In the genomic region with DNA sequence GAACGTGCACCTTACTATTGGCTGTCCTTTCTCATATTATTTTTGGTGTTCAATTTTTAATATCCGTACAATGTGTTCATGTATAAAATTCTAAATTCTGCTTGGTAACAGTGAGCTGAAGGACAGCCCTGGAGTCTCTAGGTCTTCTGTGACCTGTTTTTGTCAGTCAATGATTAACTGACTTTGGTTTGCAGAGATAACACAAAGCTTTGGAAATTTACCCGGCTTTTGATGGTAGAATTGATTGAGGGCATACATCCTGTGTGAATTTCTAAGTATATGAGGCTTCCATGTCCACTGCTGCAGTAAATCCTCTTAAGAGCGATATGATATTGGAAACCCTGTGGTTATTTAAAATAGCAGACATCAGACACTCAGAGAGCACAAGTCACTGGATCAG, we compare ENCODE assay signal across 26 mouse cellular contexts. TPM values are rescaled to one million over a fixed set of nuclear protein-coding genes. Genes with fewer than 3 reads are reported as not detected.
A peak's percentile ranks its signal among the peaks of the same experiment; 100 is the strongest.
DNase-seq lines count a peak whose midpoint lies in the region; ATAC-seq and TF ChIP-seq lines count a peak whose summit lies in the region.
"Had no signal": no experiment of that assay in that cellular context is flagged by ENCODE, and none has a peak within 500 bp of the region (broad histone marks: within the 10 kb centered on the region; RNA-seq: fewer than 3 reads in every experiment).

No protein-coding gene starts in this region.

- H3K9me3 ChIP-seq in intestine, embryonic 16.5 days (ENCODE audit: control insufficient read depth, low read length), result no peaks in the 10 kb centered on the region
- no peaks in the 10 kb centered on the region for H3K9me3 ChIP-seq in intestine, embryonic 15.5 days
- no peaks in the 10 kb centered on the region for H3K9me3 ChIP-seq in liver, embryonic 12.5 days (replicated peaks)
- H3K9me3 ChIP-seq in liver, embryonic 15.5 days (replicated peaks), result no peaks in the 10 kb centered on the region
- no peaks in the 10 kb centered on the region for H3K9me3 ChIP-seq in liver, postnatal 0 days (ENCODE audit: low read length)
- H3K9me3 ChIP-seq: embryonic facial prominence, embryonic 12.5 days; embryonic facial prominence, embryonic 15.5 days; heart, embryonic 12.5 days; heart, embryonic 15.5 days; hindbrain, embryonic 10.5 days; hindbrain, embryonic 13.5 days had no signal

- 61% methylated on average over 4 of the region's 4 CpGs for WGBS in intestine, embryonic 16.5 days
- 55% methylated on average over 4 of the region's 4 CpGs for WGBS in intestine, embryonic 15.5 days
- WGBS in liver, adult 2 months, result 18% methylated on average over 4 of the region's 4 CpGs
- 55% methylated on average over 4 of the region's 4 CpGs for WGBS in liver, embryonic 12.5 days (ENCODE audit: insufficient replicate concordance)
- 47% methylated on average over 4 of the region's 4 CpGs for WGBS in liver, embryonic 15.5 days (ENCODE audit: insufficient replicate concordance)
- 50% methylated on average over 4 of the region's 4 CpGs for WGBS in liver, postnatal 0 days (ENCODE audit: insufficient replicate concordance)

- H3K4me1 ChIP-seq in intestine, embryonic 16.5 days (ENCODE audit: control insufficient read depth, insufficient read depth, low read length), result peaks cover 3% of the 10 kb centered on the region; the same call in 1 of the 2 replicates
- H3K4me1 ChIP-seq in intestine, embryonic 15.5 days (replicated peaks), result peaks cover 2% of the 10 kb centered on the region; the same call in 1 of the 2 replicates
- H3K4me1 ChIP-seq in liver, adult 2 months (ENCODE audit: control insufficient read depth, insufficient read depth, low read length), result peaks cover 17% of the 10 kb centered on the region
- H3K4me1 ChIP-seq in liver, embryonic 12.5 days, result no peaks in the 10 kb centered on the region
- H3K4me1 ChIP-seq in liver, embryonic 15.5 days (replicated peaks), result 0 out of 2 replicates have a peak, but pooled peaks cover 4% of the 10 kb centered on the region
- peaks cover 15% of the 10 kb centered on the region for H3K4me1 ChIP-seq in liver, postnatal 0 days (ENCODE audit: insufficient read depth)
- H3K4me1 ChIP-seq: embryonic facial prominence, embryonic 12.5 days; embryonic facial prominence, embryonic 15.5 days had no signal

- H3K9ac ChIP-seq in intestine, embryonic 16.5 days (ENCODE audit: low read depth, low read length), result no peak overlapping the region
- H3K9ac ChIP-seq in intestine, embryonic 15.5 days, result no peak overlapping the region
- no peak overlapping the region for H3K9ac ChIP-seq in liver, adult 2 months (ENCODE audit: low read depth, low read length)
- H3K9ac ChIP-seq in liver, embryonic 12.5 days, result no peak overlapping the region
- no peak overlapping the region for H3K9ac ChIP-seq in liver, embryonic 15.5 days
- no peak overlapping the region for H3K9ac ChIP-seq in liver, postnatal 0 days (replicated peaks)
- H3K9ac ChIP-seq: embryonic facial prominence, embryonic 12.5 days; embryonic facial prominence, embryonic 15.5 days; forebrain, postnatal 0 days; heart, embryonic 12.5 days; heart, embryonic 15.5 days; hindbrain, embryonic 13.5 days had no signal

- ATAC-seq in intestine, embryonic 16.5 days, result 0 out of 2 replicates have a peak, but pooled peaks have one; percentile 18
- no peak; the same call in 1 of the 2 replicates for ATAC-seq in intestine, embryonic 15.5 days
- ATAC-seq in liver, embryonic 12.5 days, result no peak
- ATAC-seq in liver, embryonic 15.5 days (ENCODE audit: insufficient read depth), result peak; percentile 36
- ATAC-seq in liver, postnatal 0 days, result peak; percentile 75
- ATAC-seq: CD4-positive, CD25-positive, alpha-beta regulatory T cell, adult 4 months; forebrain, embryonic 14.5 days; forebrain, postnatal 0 days had no signal

- no peaks in the 10 kb centered on the region for H3K27me3 ChIP-seq in intestine, embryonic 16.5 days (replicated peaks; ENCODE audit: control insufficient read depth, insufficient read depth, low read length)
- H3K27me3 ChIP-seq in intestine, embryonic 15.5 days (replicated peaks), result no peaks in the 10 kb centered on the region
- no peaks in the 10 kb centered on the region for H3K27me3 ChIP-seq in liver, adult 2 months (ENCODE audit: control insufficient read depth, insufficient read depth, low read length)
- no peaks in the 10 kb centered on the region for H3K27me3 ChIP-seq in liver, embryonic 12.5 days (replicated peaks)
- no peaks in the 10 kb centered on the region for H3K27me3 ChIP-seq in liver, embryonic 15.5 days
- no peaks in the 10 kb centered on the region for H3K27me3 ChIP-seq in liver, postnatal 0 days (ENCODE audit: insufficient read depth, low read length)
- H3K27me3 ChIP-seq: embryonic facial prominence, embryonic 12.5 days; embryonic facial prominence, embryonic 15.5 days; heart, embryonic 12.5 days; heart, embryonic 15.5 days; hindbrain, embryonic 13.5 days had no signal

- H3K4me3 ChIP-seq in intestine, embryonic 16.5 days (ENCODE audit: low read length), result no peak overlapping the region
- no peak overlapping the region for H3K4me3 ChIP-seq in intestine, embryonic 15.5 days (replicated peaks)
- H3K4me3 ChIP-seq in liver, adult 2 months (ENCODE audit: insufficient read depth, low read depth, low read length), result no peak overlapping the region
- no peak overlapping the region for H3K4me3 ChIP-seq in liver, embryonic 12.5 days
- H3K4me3 ChIP-seq in liver, embryonic 15.5 days (replicated peaks), result no peak overlapping the region
- H3K4me3 ChIP-seq in liver, postnatal 0 days (ENCODE audit: low read depth, low read length), result no peak overlapping the region
- H3K4me3 ChIP-seq: embryonic facial prominence, embryonic 12.5 days; embryonic facial prominence, embryonic 15.5 days; heart, embryonic 12.5 days; heart, embryonic 15.5 days; hindbrain, embryonic 10.5 days; hindbrain, embryonic 13.5 days had no signal

- peak; percentile 92 for DNase-seq in liver, adult 2 months (ENCODE audit: extremely low read depth, low read depth, low spot score)
- DNase-seq in liver, postnatal 0 days, result no peak
- DNase-seq in left cerebral cortex, postnatal 25 days (ENCODE audit: low spot score in 2 of 2), result no peak
- DNase-seq in layer of hippocampus, adult 9-11 months, result no peak
- DNase-seq: adrenal gland, adult 8-10 months; adrenal gland, postnatal 36 days; cerebellum, adult 18-20 months; cerebellum, adult 9-10 months; cerebellum, postnatal 14 days; forebrain, postnatal 0 days; gastrocnemius, postnatal 25 days; heart, adult 18-20 months; heart, postnatal 10 days; heart, postnatal 36 days had no signal

- H3K4me2 ChIP-seq in intestine, embryonic 16.5 days (ENCODE audit: low read depth, low read length), result no peak overlapping the region
- H3K4me2 ChIP-seq in intestine, embryonic 15.5 days (replicated peaks), result no peak overlapping the region
- H3K4me2 ChIP-seq in liver, embryonic 12.5 days, result no peak overlapping the region
- no peak overlapping the region for H3K4me2 ChIP-seq in liver, embryonic 15.5 days
- H3K4me2 ChIP-seq in liver, postnatal 0 days (ENCODE audit: low read depth, low read length), result no peak overlapping the region
- H3K4me2 ChIP-seq: embryonic facial prominence, embryonic 12.5 days; embryonic facial prominence, embryonic 15.5 days; heart, embryonic 12.5 days; heart, embryonic 15.5 days; hindbrain, embryonic 13.5 days had no signal

- no peak overlapping the region for H3K27ac ChIP-seq in intestine, embryonic 16.5 days (ENCODE audit: low read length)
- H3K27ac ChIP-seq in intestine, embryonic 15.5 days, result no peak overlapping the region
- H3K27ac ChIP-seq in liver, adult 2 months (replicated peaks; ENCODE audit: insufficient read depth, low read depth, low read length), result peak overlapping the region; percentile 84
- no peak overlapping the region for H3K27ac ChIP-seq in liver, embryonic 12.5 days
- peak overlapping the region; percentile 31; the same call in 1 of the 2 replicates for H3K27ac ChIP-seq in liver, embryonic 15.5 days (replicated peaks)
- peak overlapping the region; percentile 75; the same call in 1 of the 2 replicates for H3K27ac ChIP-seq in liver, postnatal 0 days (ENCODE audit: low read depth)
- H3K27ac ChIP-seq: embryonic facial prominence, embryonic 12.5 days; embryonic facial prominence, embryonic 15.5 days; heart, embryonic 15.5 days; hindbrain, embryonic 10.5 days; hindbrain, embryonic 13.5 days had no signal

- H3K79me2 ChIP-seq in liver, adult 2 months (ENCODE audit: control insufficient read depth, insufficient read depth, low read length), result no peaks in the 10 kb centered on the region

- TF ChIP-seq POLR2A in liver, adult 2 months (IDR thresholded peaks at IDR 0.05; ENCODE audit: extremely low read depth, insufficient read depth, low read length), result no peak

- H3K36me3 ChIP-seq in intestine, embryonic 16.5 days (ENCODE audit: control insufficient read depth, insufficient read depth, low read length), result no peaks in the 10 kb centered on the region
- no peaks in the 10 kb centered on the region for H3K36me3 ChIP-seq in intestine, embryonic 15.5 days
- H3K36me3 ChIP-seq in liver, adult 2 months (ENCODE audit: control insufficient read depth, insufficient read depth, low read length), result no peaks in the 10 kb centered on the region
- no peaks in the 10 kb centered on the region for H3K36me3 ChIP-seq in liver, embryonic 12.5 days
- H3K36me3 ChIP-seq in liver, embryonic 15.5 days (replicated peaks), result no peaks in the 10 kb centered on the region
- H3K36me3 ChIP-seq in liver, postnatal 0 days (replicated peaks; ENCODE audit: insufficient read depth, low read length), result no peaks in the 10 kb centered on the region
- H3K36me3 ChIP-seq: embryonic facial prominence, embryonic 12.5 days; embryonic facial prominence, embryonic 15.5 days; heart, embryonic 12.5 days; heart, embryonic 15.5 days; hindbrain, embryonic 10.5 days; hindbrain, embryonic 13.5 days had no signal

- intact Hi-C loops in left cerebral cortex, postnatal 25 days (cut with DNase I), result no loop called here

- no peak for TF ChIP-seq EP300 in liver, postnatal 0 days (IDR thresholded peaks at IDR 0.05; ENCODE audit: low read depth)

- no peak for TF ChIP-seq CTCF in liver, adult 2 months (IDR thresholded peaks at IDR 0.05; ENCODE audit: low read depth, low read length)
- TF ChIP-seq CTCF in liver, postnatal 0 days (IDR thresholded peaks at IDR 0.05; ENCODE audit: low read depth), result no peak

RNA-seq across cellular contexts. Expression of a gene that starts 26.6 kb away (rescaled TPM):
- 5.0 and 5.5 TPM in 2 replicates for polyA plus RNA-seq in intestine, embryonic 16.5 days (2015; fragmentation: Nextera tagmentation; extraction: Ambion mirVana)
- 5.8 and 6.5 TPM in 2 replicates for polyA plus RNA-seq in intestine, embryonic 15.5 days (2015; fragmentation: Nextera tagmentation; extraction: Ambion mirVana)
- total RNA-seq in liver, adult 2 months (2014; rRNA removed), result 27.8 and 28.1 TPM in 2 replicates
- 15.8 and 16.2 TPM in 2 replicates for polyA plus RNA-seq in liver, adult 2 months (2012; rRNA removed)
- 2.9 and 3.2 TPM in 2 replicates for polyA plus RNA-seq in liver, embryonic 12.5 days (2016; fragmentation: Nextera tagmentation; extraction: Ambion mirVana)
- polyA plus RNA-seq in liver, embryonic 15.5 days (2015; fragmentation: Nextera tagmentation; extraction: Ambion mirVana), result 2.1 and 2.2 TPM in 2 replicates
- 4.4 and 4.9 TPM in 2 replicates for polyA plus RNA-seq in liver, postnatal 0 days (2015; fragmentation: Nextera tagmentation; extraction: Ambion mirVana)
- 10 to 100 TPM; 16.0 to 18.1 TPM for total RNA-seq in left cerebral cortex, postnatal 25 days (2021)

Comparison
In these comparisons a context has a peak if more than half of its experiments do, and no peak if none do; other contexts are left out.
1. ATAC-seq: peak in intestine, embryonic 16.5 days (single experiment), liver, embryonic 15.5 days (single experiment) and liver, postnatal 0 days (single experiment); none in intestine, embryonic 15.5 days (single experiment) and liver, embryonic 12.5 days (single experiment).
2. H3K27ac ChIP-seq: peak in liver, adult 2 months (single experiment), liver, embryonic 15.5 days (single experiment) and liver, postnatal 0 days (single experiment); none in intestine, embryonic 16.5 days (single experiment), intestine, embryonic 15.5 days (single experiment) and liver, embryonic 12.5 days (single experiment).